Mouse (Mus musculus) adrenal gland, adult (tissue): Measurements from ENCODE around the gene Zmat5.

ENCODE experiments used
- DNase-seq, 2 experiments: peaks; one replicate each; pipeline ENCODE4 v3.0.0; 2022 to 2023; ENCODE audit warnings: low spot score in 1 of 2; ENCODE audit not compliant: inconsistent age in 2 of 2

The Zmat5 gene

DNA sequence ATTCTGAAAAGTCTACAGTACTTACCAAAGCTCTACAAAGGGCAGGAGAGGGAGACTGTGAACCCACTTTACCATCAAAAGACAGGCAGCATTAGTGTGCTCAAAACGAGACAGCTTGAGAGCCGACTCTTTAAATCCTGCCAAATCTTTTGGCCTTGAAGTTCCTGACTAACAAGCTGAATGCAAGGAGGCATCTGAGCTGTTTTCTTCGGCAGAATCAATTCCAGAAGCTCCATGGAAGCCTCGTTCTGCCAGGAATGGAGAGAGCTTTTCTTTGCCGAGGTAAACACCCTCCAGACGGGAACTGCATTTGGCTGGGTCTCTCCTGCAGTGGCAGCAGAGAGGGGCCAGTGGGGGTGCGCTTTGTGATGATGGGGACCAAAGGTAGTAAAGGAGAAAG, 64.8 kb downstream of the Zmat5 start:
- DNase-seq: peak in 1 of 2 experiments; percentile 57

DNA sequence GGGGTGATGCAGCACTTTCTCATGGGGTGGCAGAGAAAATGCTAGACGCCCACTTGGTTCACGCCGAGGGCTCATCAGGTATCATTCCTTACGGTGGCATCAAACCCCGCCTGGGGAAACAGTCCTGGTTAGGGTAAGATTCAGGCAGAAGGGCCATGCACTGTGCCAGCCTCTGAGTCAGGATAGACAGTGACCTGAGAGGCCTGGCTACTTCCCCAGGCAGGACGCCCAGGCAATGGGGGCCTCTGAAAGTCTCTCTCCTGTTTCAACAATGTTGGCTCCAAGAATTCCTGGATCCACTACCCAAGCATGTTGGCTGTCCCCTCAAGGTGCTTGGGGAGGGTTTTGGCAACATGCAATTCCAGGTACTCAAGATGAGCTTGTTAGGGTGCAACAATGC, 65.4 kb downstream of the Zmat5 start:
- peak in 1 of 2 experiments; percentile 46 for DNase-seq

GRCm38 (mm10) chr11:4771756-4772155, 67.3 kb downstream of the Zmat5 start:
- DNase-seq: peak in 1 of 2 experiments; percentile 41

- DNase-seq: peak; percentile 67 to 88
Measured at GRCm38 (mm10) chr11:4772925-4773324, 68.4 kb downstream of the Zmat5 start.

- no peak for DNase-seq
Measured at GRCm38 (mm10) chr11:4780927-4781326, 76.4 kb downstream of the Zmat5 start.

DNA sequence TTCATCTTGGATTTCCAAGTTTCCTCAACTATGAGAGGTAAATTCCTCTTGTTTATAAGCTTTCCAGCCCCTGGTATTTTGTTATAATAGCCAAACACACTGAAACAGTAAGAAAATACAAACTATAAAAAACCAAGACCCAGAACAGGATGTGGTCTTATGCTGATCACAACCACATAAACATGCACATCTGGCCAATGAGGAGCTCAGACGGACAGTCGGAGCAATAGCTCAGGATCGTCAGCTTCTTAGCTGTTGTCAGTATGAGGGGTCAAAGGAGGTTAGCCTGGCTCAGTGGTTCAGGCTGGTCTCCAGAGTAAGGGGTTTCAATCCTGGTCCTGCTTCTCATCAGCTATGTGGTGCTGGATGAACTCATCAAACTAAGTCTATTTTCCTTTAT, 78.6 kb downstream of the Zmat5 start:
- DNase-seq: no peak

DNA sequence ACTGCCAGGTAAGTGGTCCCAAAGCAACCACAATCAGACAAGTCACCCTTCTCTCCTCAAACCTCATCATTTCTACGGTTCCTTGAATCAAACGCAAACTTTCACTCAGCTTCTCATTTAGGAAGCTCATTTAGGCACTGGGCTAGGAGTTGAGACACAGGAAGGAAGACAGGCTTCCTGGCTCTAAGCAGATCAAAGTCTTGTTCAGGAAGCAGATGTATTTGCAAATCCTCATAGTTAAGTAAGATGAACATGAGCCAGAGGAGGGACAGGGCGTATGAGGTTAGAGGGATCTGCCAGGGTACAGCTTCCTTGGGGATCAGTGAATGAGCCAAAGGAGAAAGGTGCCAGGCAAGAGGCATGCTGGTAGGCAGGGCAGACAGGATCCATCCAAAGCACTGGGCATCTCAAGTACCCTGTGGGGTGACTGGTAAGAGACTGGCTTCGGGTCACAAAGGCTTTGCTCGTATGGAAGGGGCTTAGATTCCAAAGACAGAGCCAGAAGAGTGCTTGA, 80.2 kb downstream of the Zmat5 start:
- DNase-seq: peak in 1 of 2 experiments; percentile 24
